Mouse (Mus musculus) hindbrain, postnatal 0 days (tissue): ENCODE data around the gene Tmem50a. TPM values are rescaled to one million over a fixed set of nuclear protein-coding genes. Genes with fewer than 3 reads are reported as not detected.

Experiments used
- ATAC-seq: fragments of 200-750 bp; cut with Nextera tagmentation; 2 replicates; pipeline ENCODE4 v1.8.0; 2017; ENCODE audit warnings: mild to moderate bottlenecking, moderate TSS enrichment, moderate library complexity
- DNase-seq: peaks from one replicate; pipeline ENCODE4 v3.0.0-alpha.2; 2015; ENCODE audit warnings: low spot score
- H3K27ac ChIP-seq: fragments of 300-500 bp; sonication (generic); 2 replicates; pipeline ENCODE4 v1.5.1; 2014; ENCODE audit warnings: mild to moderate bottlenecking
- H3K27me3 ChIP-seq: fragments of 300-500 bp; sonication (generic); 2 replicates; pipeline ENCODE4 v1.6.1; 2014; ENCODE audit warnings: low read length, mixed read lengths; ENCODE audit not compliant: insufficient read depth
- H3K36me3 ChIP-seq: fragments of 300-500 bp; sonication (generic); 2 replicates; pipeline ENCODE4 v1.6.1; 2014; ENCODE audit warnings: low read length, mixed read lengths; ENCODE audit not compliant: insufficient read depth
- H3K4me1 ChIP-seq: fragments of 300-500 bp; sonication (generic); 2 replicates; pipeline ENCODE4 v1.6.1; 2014; ENCODE audit warnings: antibody characterized with exemption, low read length, mixed read lengths; ENCODE audit not compliant: insufficient read depth
- H3K4me2 ChIP-seq: fragments of 300-500 bp; sonication (generic); 2 replicates; pipeline ENCODE4 v1.6.1; 2014; ENCODE audit warnings: low read depth, mild to moderate bottlenecking, low read length, moderate library complexity, mixed read lengths
- H3K4me3 ChIP-seq: fragments of 300-500 bp; sonication (generic); 2 replicates; pipeline ENCODE4 v1.5.1; 2014; ENCODE audit warnings: low read length
- H3K9ac ChIP-seq: fragments of 300-500 bp; sonication (generic); replicated peaks from 2 replicates; pipeline ENCODE4 v1.6.1; 2014; ENCODE audit warnings: mild to moderate bottlenecking, low read length, moderate library complexity, mixed read lengths
- H3K9me3 ChIP-seq: fragments of 300-500 bp; sonication (generic); 2 replicates; pipeline ENCODE4 v1.6.1; 2016; ENCODE audit warnings: low read length, mixed read lengths
- CTCF ChIP-seq: IDR thresholded peaks from 2 replicates; pipeline ENCODE4 v1.5.1; 2016; ENCODE audit warnings: antibody characterized with exemption, control low read depth, low read depth
- WGBS: fragments of 180-500 bp; shearing (Covaris S2); extraction: QIAGEN DNeasy Blood & Tissue Kit; methylation state at CpG from one replicate; pipeline ENCODE4 v1.1.7; 2014; 5-methylcytosine and 5-hydroxymethylcytosine counted together
- polyA plus RNA-seq: library from polyadenylated mRNA; unstranded; fragments of >200 nt; fragmentation: Nextera tagmentation; extraction: Ambion mirVana; gene quantifications from 2 replicates; pipeline ENCODE4 v1.2.1, GENCODE M21; 2015
- total RNA-seq: library from RNA; depleted of rRNA; stranded (reverse); fragments of >200 nt; gene quantifications from 2 replicates; pipeline ENCODE4 v1.2.3, GENCODE M21; 2014

The Tmem50a gene
- total and polyA plus RNA-seq, 2 experiments from 2014 or later = 149 to 231 TPM

GRCm38 (mm10) chr4:134868490-134868889, 46.3 kb downstream of the Tmem50a start:
- 34% methylated on average over 9 of the region's 9 CpGs for WGBS
- H3K36me3 ChIP-seq = no peaks in the 10 kb centered on the region
- peaks cover 6% of the 10 kb centered on the region; the same call in 1 of the 2 replicates for H3K27me3 ChIP-seq
- DNase-seq (no peak), ATAC-seq (no peak)
- H3K9me3 ChIP-seq = no peaks in the 10 kb centered on the region
- no peak overlapping the region for H3K4me3 ChIP-seq
- H3K4me1 ChIP-seq = no peaks in the 10 kb centered on the region
- H3K9ac ChIP-seq = no peak overlapping the region
- no peak overlapping the region for H3K27ac ChIP-seq
- no peak overlapping the region for H3K4me2 ChIP-seq
- TF ChIP-seq CTCF = no peak

GRCm38 (mm10) chr4:134868065-134868464, 46.8 kb downstream of the Tmem50a start:
- TF ChIP-seq CTCF = no peak
- WGBS = 88% methylated on average over 10 of the region's 10 CpGs
- ATAC-seq = no peak
- no peak overlapping the region for H3K27ac ChIP-seq
- no peak overlapping the region for H3K4me2 ChIP-seq
- H3K36me3 ChIP-seq = no peaks in the 10 kb centered on the region
- peaks cover 6% of the 10 kb centered on the region; the same call in 1 of the 2 replicates for H3K27me3 ChIP-seq
- no peak overlapping the region for H3K9ac ChIP-seq
- no peaks in the 10 kb centered on the region for H3K9me3 ChIP-seq
- no peak overlapping the region for H3K4me3 ChIP-seq
- DNase-seq = no peak
- no peaks in the 10 kb centered on the region for H3K4me1 ChIP-seq

DNA sequence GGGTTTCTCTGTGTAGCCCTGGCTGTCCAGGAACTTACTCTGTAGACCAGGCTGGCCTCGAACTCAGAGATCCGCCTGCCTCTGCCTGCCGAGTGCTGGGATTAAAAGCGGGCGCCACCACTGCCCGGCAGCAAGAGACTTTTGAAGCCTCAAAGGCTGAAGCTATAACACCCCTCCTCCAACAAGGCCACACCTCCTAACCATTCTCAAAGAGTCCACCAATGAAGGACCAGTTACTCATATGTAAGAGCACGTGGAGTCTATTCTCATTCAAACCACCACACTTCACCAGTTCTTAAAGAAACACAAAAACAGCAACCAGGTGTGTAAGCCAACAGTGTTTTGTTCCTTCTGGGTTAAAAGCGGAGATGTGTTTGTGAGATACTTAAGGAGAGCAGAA, 47.2 kb downstream of the Tmem50a start:
- H3K9me3 ChIP-seq = no peaks in the 10 kb centered on the region
- H3K27me3 ChIP-seq = peaks cover 6% of the 10 kb centered on the region; the same call in 1 of the 2 replicates
- no peak for TF ChIP-seq CTCF
- ATAC-seq = no peak
- WGBS = 83% methylated on average over 8 of the region's 8 CpGs
- no peak overlapping the region for H3K27ac ChIP-seq
- DNase-seq = no peak
- no peak overlapping the region for H3K9ac ChIP-seq
- H3K4me3 ChIP-seq = no peak overlapping the region
- H3K4me1 ChIP-seq = no peaks in the 10 kb centered on the region
- no peaks in the 10 kb centered on the region for H3K36me3 ChIP-seq
- H3K4me2 ChIP-seq = no peak overlapping the region

GRCm38 (mm10) chr4:134867213-134867612, 47.6 kb downstream of the Tmem50a start:
- ATAC-seq (no peak), DNase-seq (no peak)
- Histone ChIP-seq H3K27ac (no peak overlapping the region), H3K4me3 (no peak overlapping the region), H3K9me3 (no peaks in the 10 kb centered on the region), H3K9ac (no peak overlapping the region), H3K4me1 (no peaks in the 10 kb centered on the region), H3K27me3 (peaks cover 6% of the 10 kb centered on the region; the same call in 1 of the 2 replicates), H3K4me2 (no peak overlapping the region), H3K36me3 (no peaks in the 10 kb centered on the region)
- TF ChIP-seq CTCF = no peak
- 91% methylated on average over 8 of the region's 8 CpGs for WGBS

- H3K4me3 ChIP-seq = no peak overlapping the region
- H3K9me3 ChIP-seq = no peaks in the 10 kb centered on the region
- no peak overlapping the region for H3K27ac ChIP-seq
- ATAC-seq (no peak), DNase-seq (no peak)
- H3K4me1 ChIP-seq = no peaks in the 10 kb centered on the region
- H3K36me3 ChIP-seq = no peaks in the 10 kb centered on the region
- H3K9ac ChIP-seq = no peak overlapping the region
- WGBS = 93% methylated on average over 5 of the region's 5 CpGs
- H3K27me3 ChIP-seq = peaks cover 4% of the 10 kb centered on the region; the same call in 1 of the 2 replicates
- no peak for TF ChIP-seq CTCF
- H3K4me2 ChIP-seq = no peak overlapping the region
These were observed 49.0 kb downstream of the Tmem50a start for GRCm38 (mm10) chr4:134865789-134866188.

- 68% methylated on average over 6 of the region's 6 CpGs for WGBS
- Histone ChIP-seq H3K4me1 (no peaks in the 10 kb centered on the region), H3K36me3 (no peaks in the 10 kb centered on the region), H3K9ac (no peak overlapping the region), H3K9me3 (no peaks in the 10 kb centered on the region), H3K4me2 (no peak overlapping the region), H3K27me3 (peaks cover 3% of the 10 kb centered on the region; the same call in 1 of the 2 replicates), H3K27ac (no peak overlapping the region), H3K4me3 (no peak overlapping the region)
- TF ChIP-seq CTCF = no peak
- DNase-seq = no peak
- ATAC-seq = no peak
These were observed 49.5 kb downstream of the Tmem50a start for GRCm38 (mm10) chr4:134865340-134865739.

DNA sequence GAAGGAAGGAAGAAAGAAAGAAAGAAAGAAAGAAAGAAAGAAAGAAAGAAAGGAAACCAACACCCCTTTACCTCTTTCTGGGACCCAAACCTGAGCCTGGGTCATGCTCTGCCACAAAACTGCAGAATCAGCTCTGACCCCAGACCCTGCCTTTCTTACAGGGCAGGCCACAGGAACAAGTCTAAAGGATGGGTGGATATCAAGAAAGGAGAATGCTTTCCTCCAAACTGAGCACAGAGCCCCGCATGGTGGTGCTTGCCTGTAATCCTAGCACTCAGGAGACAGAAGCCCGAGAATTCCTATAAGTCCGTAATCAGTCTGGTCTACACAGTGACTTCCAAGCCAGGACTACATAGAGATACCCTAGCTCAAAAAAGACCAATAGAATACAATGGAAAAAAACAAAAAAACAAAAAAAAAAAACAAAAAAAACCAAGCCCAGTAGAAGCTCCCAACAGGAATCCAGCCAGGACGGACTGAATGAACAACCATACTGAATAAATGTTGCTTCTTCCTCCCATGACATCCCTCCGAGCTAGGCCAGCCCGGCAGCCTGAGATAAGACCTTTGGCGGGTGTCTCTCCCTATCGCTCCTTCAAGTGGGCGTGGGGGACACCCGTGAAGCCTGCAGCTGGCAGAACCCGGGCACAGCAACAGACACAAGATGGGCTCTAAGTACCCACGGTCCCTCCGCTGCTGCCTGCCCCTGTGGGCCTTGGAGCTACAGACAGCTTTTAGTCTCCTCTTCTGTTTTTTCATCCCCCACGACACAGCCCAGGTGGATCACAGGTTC, 50.7 kb downstream of the Tmem50a start, which contains the start of gene Rhd:
Rhd (plus strand) TSS at position 600 of the 793 bp plus-strand sequence.
- TF ChIP-seq CTCF = no peak
- Histone ChIP-seq H3K4me1 (no peaks in the 10 kb centered on the region), H3K27me3 (no peaks in the 10 kb centered on the region), H3K9me3 (no peaks in the 10 kb centered on the region), H3K27ac (no peak within 1 kb of the TSS), H3K4me3 (no peak within 1 kb of the TSS), H3K9ac (no peak within 1 kb of the TSS), H3K36me3 (no peaks in the 10 kb centered on the region), H3K4me2 (no peak within 1 kb of the TSS)
- 67% methylated on average over 14 of the region's 14 CpGs for WGBS
- ATAC-seq (no peak), DNase-seq (no peak)
